Mouse (Mus musculus) gastrocnemius, adult 2 months (tissue): ENCODE results near the gene Vmp1. TPM values are rescaled to one million over a fixed set of nuclear protein-coding genes. Genes with fewer than 3 reads are reported as not detected.

ENCODE experiments used
- DNase-seq: peaks from one replicate; pipeline ENCODE4 v3.0.0; 2022
- H3K27ac ChIP-seq: fragments of 200-600 bp; 2 replicates; pipeline ENCODE4 v1.8.1; 2022; ENCODE audit warnings: mild to moderate bottlenecking
- H3K4me3 ChIP-seq: fragments of 200-600 bp; 2 replicates; pipeline ENCODE4 v1.8.1; 2022; ENCODE audit warnings: mild to moderate bottlenecking, moderate library complexity
- CTCF ChIP-seq: fragments of 200-600 bp; IDR thresholded peaks from 2 replicates; pipeline ENCODE4 v1.8.1; 2022; ENCODE audit warnings: antibody characterized with exemption, mild to moderate bottlenecking, moderate library complexity
- intact Hi-C: fragments of 180-260 bp; cut with DNase I; formaldehyde crosslinking; loops from one replicate; pipeline ENCODE4 v1.15.1; 2025
- total RNA-seq, 2 experiments: library from RNA; stranded (reverse); gene quantifications; 2 replicates each; pipeline ENCODE4 v1.2.3; 2021

The Vmp1 gene
- total RNA-seq, 2 experiments from 2014 or later, result 84.0 to 115 TPM

DNA sequence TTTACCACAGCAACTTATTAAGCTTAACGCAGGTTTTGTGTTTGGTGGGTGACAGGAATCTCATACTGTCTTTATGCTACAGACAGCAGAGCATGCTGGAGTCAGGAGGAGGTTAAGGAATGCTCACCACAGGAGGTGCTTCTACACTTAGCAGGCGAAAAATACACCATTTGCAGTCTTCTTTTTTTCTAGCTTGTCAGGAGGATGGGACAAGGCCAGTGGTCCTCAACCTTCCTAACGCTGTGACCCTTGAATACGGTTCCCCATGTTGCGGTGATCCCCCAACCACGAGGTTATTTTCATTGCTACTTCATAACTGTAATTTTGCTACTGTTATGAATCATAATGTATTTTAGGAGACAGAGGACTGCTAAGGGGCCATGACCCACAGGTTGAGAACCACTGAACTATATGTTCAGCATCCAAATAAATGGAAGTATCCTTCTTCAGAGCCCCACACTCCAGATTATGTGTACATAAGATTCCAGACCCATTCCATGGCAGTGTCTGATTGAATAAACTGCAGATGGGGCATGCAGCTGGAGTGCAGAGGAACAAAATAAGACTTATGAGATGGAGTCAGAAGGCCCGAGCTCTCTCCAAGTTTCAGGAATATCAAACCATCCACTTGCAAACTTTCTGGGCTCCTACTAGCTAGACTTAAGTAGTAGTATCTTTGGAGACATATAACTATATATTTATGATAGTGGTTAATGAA, 100.9 kb downstream of the Vmp1 start:
- no peak for DNase-seq
- intact Hi-C loops, result no loop called here
- TF ChIP-seq CTCF, result no peak
- Histone ChIP-seq H3K27ac (peak overlapping the region; percentile 94), H3K4me3 (no peak overlapping the region)

DNA sequence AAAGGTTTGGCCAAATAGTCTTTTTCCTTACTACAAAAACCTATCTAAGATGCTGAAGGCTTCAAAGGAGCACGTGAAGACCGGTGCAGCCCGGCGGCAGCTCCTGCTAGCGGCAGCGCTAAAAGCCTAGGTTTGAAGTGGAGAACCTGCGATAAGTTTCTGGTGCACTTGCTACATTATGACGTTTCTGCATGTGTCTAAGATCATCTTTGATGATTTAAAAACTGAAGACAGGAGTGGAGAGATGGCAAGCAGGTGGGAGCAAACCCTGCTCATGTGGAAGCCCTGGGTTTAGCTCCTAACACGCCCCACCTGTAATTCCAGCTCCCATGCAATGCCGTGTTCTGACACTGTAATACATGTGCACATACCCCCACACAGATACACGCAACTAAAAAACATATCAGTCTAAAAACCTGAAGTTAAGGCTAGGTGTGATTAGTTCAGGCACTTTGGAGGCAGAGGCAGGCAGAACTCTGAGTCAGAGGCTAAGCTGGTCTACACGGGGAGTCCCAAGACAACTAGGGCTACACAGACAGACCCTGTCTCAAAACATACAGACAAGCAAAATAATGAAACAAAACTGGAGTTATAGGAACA, 101.6 kb downstream of the Vmp1 start:
- no peak for DNase-seq
- peak overlapping the region; percentile 69 for H3K4me3 ChIP-seq
- peak overlapping the region; percentile 94 for H3K27ac ChIP-seq
- intact Hi-C loops, result no loop called here
- no peak for TF ChIP-seq CTCF

DNA sequence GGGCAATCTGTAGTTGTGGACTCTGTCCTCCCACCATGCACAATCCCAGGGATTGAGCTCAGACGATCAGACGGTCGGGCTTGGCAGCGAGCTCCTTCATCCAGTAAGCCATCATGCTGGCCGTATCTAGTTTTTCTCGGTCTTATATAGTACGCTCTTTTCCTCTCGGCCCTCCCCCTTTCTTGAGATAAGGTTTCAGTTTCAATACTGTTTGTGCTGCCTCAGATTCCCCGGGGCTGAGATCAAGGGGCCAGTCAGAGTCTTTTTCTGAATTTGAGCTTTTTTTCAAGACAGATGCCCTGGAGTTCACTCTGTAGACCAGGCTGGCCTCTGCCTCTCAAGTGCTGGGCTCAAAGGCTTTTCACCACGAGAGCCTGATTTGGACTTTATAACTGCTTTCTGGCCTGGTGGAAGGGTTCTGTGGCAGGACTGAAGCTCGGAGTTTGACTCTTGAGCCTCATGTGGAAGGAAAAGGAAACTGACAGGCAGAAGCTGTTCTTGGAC, 102.3 kb downstream of the Vmp1 start:
- Histone ChIP-seq H3K4me3 (peak overlapping the region; percentile 69), H3K27ac (peak overlapping the region; percentile 94)
- peak; percentile 64 for DNase-seq
- TF ChIP-seq CTCF, result peak; percentile 18; the same call in 1 of the 2 replicates
- intact Hi-C loops, result no loop called here

DNA sequence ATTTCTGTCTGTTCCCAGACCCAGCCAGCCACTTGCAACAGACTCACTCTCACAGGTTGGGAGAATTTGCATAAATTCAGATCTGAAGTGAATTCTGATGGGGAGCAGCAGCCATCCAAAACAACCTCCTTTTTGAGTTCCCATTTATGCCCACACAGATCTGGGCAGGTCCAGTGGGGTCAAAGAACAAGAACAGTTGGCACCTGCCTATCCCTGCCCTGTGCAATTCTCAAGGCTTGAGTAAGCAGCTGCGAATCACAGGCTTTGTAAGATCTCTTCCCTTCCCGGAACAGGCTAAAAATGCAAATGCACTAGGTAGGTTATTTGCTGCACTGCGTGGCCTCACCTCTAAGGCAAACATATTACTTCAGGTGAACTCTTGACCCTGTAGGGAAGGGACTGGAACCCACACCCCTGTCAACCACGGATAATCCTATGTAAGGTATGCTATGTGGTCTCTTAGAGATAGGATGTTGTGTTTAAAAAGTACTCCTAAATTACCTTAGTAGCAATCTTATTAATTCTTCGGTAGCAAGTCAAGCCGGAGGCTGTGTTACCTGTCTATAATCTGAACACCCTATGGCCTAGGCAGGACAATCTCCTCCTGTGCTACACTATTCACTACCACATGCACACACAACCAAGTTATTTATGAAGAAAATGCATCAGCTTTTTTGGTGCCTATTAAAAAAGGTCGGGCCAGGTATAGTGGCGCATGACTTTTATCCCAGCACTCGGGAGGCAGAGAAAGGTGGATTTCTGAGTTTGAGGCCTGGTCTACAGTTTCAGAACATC, 103.1 kb downstream of the Vmp1 start:
- intact Hi-C loops, result no loop called here
- H3K4me3 ChIP-seq, result peak overlapping the region; percentile 69
- no peak for TF ChIP-seq CTCF

DNA sequence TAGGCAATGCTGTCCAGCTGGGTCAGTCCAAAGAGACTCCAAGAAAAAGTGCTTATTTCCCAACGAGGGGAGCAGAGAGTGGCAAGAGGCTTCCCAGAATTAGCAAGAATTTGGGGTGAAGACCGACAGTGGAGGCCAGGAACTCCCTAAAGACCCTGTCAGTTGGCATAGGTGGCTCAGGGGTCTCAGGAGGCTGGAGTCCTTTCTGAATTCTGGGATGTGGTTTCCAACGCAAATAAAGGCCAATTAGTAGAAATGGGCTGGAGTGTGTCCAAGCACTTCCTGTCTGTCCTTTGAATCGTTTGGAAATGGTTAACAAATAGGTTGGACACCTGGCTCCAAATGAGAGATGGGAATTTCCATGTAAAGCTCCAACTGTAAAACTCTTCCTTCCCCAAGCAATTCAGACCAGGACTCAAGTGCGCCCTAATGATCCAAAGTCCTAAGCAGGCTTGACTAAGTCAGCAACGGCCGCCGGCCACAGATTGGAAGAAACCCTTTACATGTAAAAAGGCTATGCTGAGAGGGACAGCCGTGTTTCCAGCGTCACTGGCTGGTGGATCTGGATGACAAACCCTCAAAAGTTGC, 103.8 kb downstream of the Vmp1 start:
- no peak overlapping the region for H3K4me3 ChIP-seq
- intact Hi-C loops, result no loop called here
- DNase-seq, result no peak
- H3K27ac ChIP-seq, result peak overlapping the region; percentile 94
- no peak for TF ChIP-seq CTCF

More for the DNA sequence above, 103.1 kb downstream of the Vmp1 start:
- no peak for DNase-seq
- H3K27ac ChIP-seq, result peak overlapping the region; percentile 94

DNA sequence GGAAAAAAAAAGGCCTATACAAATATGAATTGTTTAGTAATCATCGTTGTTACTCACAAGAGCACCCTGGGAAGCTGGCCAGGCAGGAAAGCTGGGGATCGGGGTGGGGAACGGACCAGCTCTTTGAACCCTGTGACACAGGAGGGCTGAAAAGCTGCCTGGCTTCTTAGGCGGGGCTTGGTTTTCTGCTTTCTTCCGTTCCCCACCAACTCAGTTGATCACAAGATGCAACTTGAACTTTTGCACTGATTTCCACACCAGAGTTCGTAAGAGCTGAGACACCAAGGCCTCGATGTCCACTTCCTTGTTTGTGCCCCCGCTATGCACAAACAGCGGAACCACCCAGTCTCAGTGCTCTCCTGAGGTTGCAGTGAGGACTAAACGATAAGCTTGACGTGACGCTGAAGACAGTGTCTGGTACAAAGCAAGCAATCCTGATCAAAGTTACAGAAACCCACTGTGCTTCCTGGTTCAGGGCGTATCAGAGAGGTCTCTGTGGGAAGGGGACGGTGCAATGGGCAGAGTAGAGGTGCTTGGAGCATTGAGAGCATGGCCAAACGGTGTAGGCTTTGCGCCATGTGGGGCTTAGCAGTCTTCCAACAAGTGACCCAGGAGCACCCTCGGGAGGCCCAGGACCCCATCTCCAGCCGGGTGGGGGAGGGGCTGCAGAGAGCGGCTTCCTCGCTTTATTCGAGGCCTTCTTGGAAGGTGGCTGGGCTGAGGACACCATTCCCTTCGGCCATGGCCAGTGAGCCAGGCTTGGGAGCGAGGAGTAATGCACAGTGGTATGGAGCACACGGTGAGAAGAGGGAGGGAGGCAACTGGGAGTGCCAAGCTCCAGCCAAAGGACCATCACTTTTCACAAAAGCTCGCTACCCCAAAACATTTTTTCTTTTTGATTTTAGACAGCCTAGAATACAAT, 104.6 kb downstream of the Vmp1 start:
- no peak for TF ChIP-seq CTCF
- peak overlapping the region; percentile 23 for H3K4me3 ChIP-seq
- intact Hi-C loops, result no loop called here

DNA sequence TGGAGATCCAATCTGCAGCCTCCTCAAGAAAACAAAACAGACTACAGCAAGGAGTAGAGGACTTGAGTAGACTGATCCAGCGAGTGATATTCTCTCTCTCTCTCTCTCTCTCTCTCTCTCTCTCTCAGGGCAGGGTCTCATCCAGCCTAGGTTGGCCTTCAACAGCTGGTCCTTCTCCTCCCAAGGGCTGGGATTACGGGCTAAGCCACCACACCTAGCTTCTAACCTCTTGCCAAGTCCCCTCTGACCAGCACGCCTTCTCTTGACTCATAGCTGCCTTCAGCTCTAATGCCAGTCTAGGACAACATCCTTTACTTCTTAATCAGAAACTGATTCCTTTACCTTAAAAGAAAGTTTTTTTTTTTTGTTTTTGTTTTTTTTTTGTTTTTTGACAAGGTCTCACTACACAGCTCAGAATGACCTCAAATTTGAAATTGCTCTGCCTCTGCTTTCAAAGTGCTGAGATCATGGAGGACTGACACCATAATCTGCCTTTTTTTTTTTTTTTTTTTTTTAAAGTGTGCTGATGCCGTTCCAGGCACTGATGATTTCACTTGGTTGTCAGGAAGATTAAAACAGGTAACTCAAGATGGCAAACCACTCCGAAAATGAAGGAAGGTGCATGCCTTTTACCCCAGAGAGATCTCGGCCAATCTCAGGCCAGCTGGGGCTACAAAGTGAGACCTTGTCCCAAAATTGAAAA, 105.4 kb downstream of the Vmp1 start:
- Histone ChIP-seq H3K4me3 (peak overlapping the region; percentile 23), H3K27ac (peak overlapping the region; percentile 94)
- intact Hi-C loops, result no loop called here
- TF ChIP-seq CTCF, result no peak
- DNase-seq, result no peak

More for the DNA sequence above, 104.6 kb downstream of the Vmp1 start:
- peak overlapping the region; percentile 94 for H3K27ac ChIP-seq
- DNase-seq, result peak; percentile 73

DNA sequence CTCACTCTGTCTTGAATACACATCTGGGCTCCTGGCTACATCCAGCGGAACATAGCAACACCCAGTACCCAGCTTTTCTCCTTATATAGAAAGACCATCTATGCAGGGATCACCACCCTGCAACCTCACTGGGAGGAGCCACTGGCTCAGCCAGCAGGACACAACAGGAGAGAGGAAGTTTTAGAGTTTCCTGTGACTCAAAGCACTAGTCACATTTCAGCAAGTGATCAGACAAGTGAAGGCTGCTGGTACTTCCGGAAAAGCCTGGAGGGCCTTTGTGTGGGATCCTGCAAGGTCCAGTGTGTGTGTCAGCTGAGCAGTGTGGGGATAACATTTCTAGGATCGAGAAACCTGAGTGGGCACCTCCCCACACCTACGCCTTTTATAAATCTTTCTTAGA, 106.4 kb downstream of the Vmp1 start:
- H3K27ac ChIP-seq, result peak overlapping the region; percentile 94
- intact Hi-C loops, result no loop called here
- no peak for TF ChIP-seq CTCF
- no peak overlapping the region for H3K4me3 ChIP-seq
- DNase-seq, result peak; percentile 40

DNA sequence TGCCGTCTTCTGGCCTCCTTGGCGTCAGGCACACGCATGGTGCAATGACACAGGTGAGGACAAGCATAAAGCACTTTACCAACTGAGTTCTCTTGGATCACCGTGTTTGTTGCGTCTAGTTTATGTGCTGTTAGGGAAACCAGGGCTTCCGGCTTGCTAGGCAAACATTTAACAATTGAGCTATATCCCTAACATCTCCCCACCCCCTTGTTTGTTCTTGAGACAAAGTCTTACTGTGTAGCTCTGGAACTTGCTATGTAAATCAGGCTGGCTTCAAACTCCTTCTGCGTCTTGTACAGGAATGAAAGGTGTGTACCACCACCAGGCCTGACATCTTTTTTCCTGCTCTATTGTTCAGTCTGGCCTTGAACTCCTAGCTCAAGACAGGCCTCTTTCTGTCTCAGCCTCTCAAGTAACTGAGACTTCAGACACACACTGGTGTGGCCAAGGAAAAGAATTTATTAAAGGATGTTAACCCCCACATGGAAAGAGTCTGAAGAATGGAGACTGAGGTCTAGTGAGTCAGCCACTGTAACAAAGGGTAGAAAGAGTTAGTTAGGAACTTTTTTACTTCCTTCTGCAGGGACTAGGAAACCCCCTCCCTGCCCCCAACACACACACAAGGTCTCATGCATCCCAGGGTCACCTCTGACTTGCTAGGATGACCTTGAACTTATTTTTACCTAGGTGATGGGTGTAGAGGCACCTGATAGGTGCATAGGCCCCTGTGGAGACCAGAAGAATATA, 107.8 kb downstream of the Vmp1 start:
- intact Hi-C loops, result no loop called here
- Histone ChIP-seq H3K4me3 (no peak overlapping the region), H3K27ac (peak overlapping the region; percentile 94)
- no peak for TF ChIP-seq CTCF
- DNase-seq, result no peak

DNA sequence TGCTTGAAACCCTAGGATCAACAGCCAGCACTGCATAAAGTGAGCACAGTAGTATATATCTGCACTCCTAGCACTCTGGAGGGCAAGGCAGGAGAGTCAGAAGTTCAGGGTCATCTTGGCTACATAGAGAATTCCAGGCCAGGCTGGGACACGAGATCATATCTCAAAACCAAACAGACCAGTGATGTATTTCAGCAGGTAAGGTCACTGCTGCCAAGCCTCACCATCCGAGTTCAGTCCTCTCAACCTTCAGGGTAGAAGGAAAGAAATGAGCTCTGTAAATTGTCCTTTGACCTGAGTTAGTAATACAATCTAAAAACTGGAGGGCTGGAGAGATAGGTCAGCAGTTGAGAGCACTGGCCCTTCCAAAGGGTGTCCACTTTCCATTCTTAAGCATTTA, 109.2 kb downstream of the Vmp1 start:
- no peak for DNase-seq
- H3K27ac ChIP-seq, result peak overlapping the region; percentile 94
- intact Hi-C loops, result no loop called here
- no peak overlapping the region for H3K4me3 ChIP-seq
- no peak for TF ChIP-seq CTCF
